8 mouse cellular contexts compared by ENCODE assay signal in genomic region chr14:7765569-7766314, GRCm38 (mm10). TPM values are rescaled to one million over a fixed set of nuclear protein-coding genes. Genes with fewer than 3 reads are reported as not detected.
DNase-seq lines count a peak whose midpoint lies in the region; ATAC-seq and TF ChIP-seq lines count a peak whose summit lies in the region.

No protein-coding gene starts in this region.

- H3K4me3 ChIP-seq in gastrocnemius, adult 2 months: no peak overlapping the region

- peak; percentile 75 for DNase-seq in ZHBTc4 (ENCODE audit: low read depth, low spot score)
- DNase-seq in cerebellum, postnatal 25 days: peak; percentile 65 to 85
- DNase-seq in gastrocnemius, adult 2 months: peak; percentile 84
- peak; percentile 83 for DNase-seq in hindlimb bud, embryonic 11.5 days (ENCODE audit: extremely low spot score, low read depth, low spot score)
- DNase-seq in left cerebral cortex, adult 8-10 months (ENCODE audit: low spot score in 2 of 2): peak; percentile 32 to 55
- DNase-seq in right cerebral cortex, postnatal 14 days: peak; percentile 88
- peak; percentile 37 to 63 for DNase-seq in urinary bladder, postnatal 36 days (ENCODE audit: low spot score in 2 of 2)

- ATAC-seq in megakaryocyte progenitor cell, adult 5-6 weeks (replicated peaks; ENCODE audit: poor library complexity): peak; percentile 98

- peak; percentile 99; the same call in 1 of the 2 replicates for TF ChIP-seq CTCF in gastrocnemius, adult 2 months (IDR thresholded peaks at IDR 0.05)

- intact Hi-C loops in gastrocnemius, adult 2 months (cut with DNase I): no loop called here

- H3K27ac ChIP-seq in gastrocnemius, adult 2 months: no peak overlapping the region

RNA-seq across cellular contexts. Expression of gene Gm26661, which starts 25.6 kb away (rescaled TPM):
- not detected for total RNA-seq in gastrocnemius, adult 2 months (2021)
- not detected for total RNA-seq in left cerebral cortex, adult 8-10 months (2022)
- total RNA-seq in megakaryocyte progenitor cell, adult 5-6 weeks (2015): not detected in 2 replicates
- not detected in 2 replicates for total RNA-seq in megakaryocyte progenitor cell, adult 5-6 weeks (2017)

RNA-seq across cellular contexts. Expression of gene Flnb, which starts 52.0 kb away (rescaled TPM):
- 10 to 100 TPM in 1 of 2 experiments, 1 to 10 TPM in 1; 6.0 to 11.0 TPM for total RNA-seq in gastrocnemius, adult 2 months (2021)
- total RNA-seq in left cerebral cortex, adult 8-10 months (2022): 10 to 100 TPM; 27.6 to 79.3 (median 41.4) TPM
- total RNA-seq in megakaryocyte progenitor cell, adult 5-6 weeks (2015): 16.1 and 16.9 TPM in 2 replicates
- total RNA-seq in megakaryocyte progenitor cell, adult 5-6 weeks (2017): 16.7 and 17.1 TPM in 2 replicates
